Mouse (Mus musculus): Measurements from ENCODE around the gene Usb1.

GRCm38 (mm10) chr8:95293891-95294290 is 38.2 kb upstream of the Usb1 start:
- TF ChIP-seq HCFC1 (IDR thresholded peaks at IDR 0.05; ENCODE audit: borderline replicate concordance, insufficient read depth, low read length): no peak
- no peak for TF ChIP-seq MAFK (IDR thresholded peaks at IDR 0.05; ENCODE audit: insufficient read depth, low read depth, low read length)
- no peak for TF ChIP-seq ZNF384 (IDR thresholded peaks at IDR 0.05; ENCODE audit: low read depth, low read length)

Measured in ES-E14 (cell line).